Mouse (Mus musculus): ENCODE results near the gene Mrgpra6.

- TF ChIP-seq POLR2A (IDR thresholded peaks at IDR 0.05; ENCODE audit: insufficient read length, low read depth) = no peak
- TF ChIP-seq MAX (IDR thresholded peaks at IDR 0.05; ENCODE audit: low read depth) = no peak
- no peak for TF ChIP-seq USF1 (IDR thresholded peaks at IDR 0.05; ENCODE audit: low read depth)
- no peak for TF ChIP-seq SRF (IDR thresholded peaks at IDR 0.05; ENCODE audit: control insufficient read depth, insufficient read length, low read depth)
- TF ChIP-seq REST (IDR thresholded peaks at IDR 0.05; ENCODE audit: insufficient read depth, insufficient read length) = no peak
- no peak for TF ChIP-seq MYOD1 (IDR thresholded peaks at IDR 0.05; ENCODE audit: control insufficient read depth in 1 of 3, insufficient read length in 2 of 3, low read depth in 2 of 3)
- TF ChIP-seq POLR2AphosphoS2 (IDR thresholded peaks at IDR 0.05; ENCODE audit: insufficient read length, low read depth) = no peak
- TF ChIP-seq CEBPB (IDR thresholded peaks at IDR 0.05; ENCODE audit: insufficient read depth, poor library complexity, severe bottlenecking) = no peak
- TF ChIP-seq E2F4 (IDR thresholded peaks at IDR 0.05; ENCODE audit: insufficient read depth) = no peak
- no peak for TF ChIP-seq MYOG (IDR thresholded peaks at IDR 0.05; ENCODE audit: control insufficient read depth in 1 of 3, insufficient read depth in 1 of 3, insufficient read length in 2 of 3, low read depth in 2 of 3)
- no peak for TF ChIP-seq TCF3 (IDR thresholded peaks at IDR 0.05; ENCODE audit: insufficient read length, low read depth)
Measured at GRCm38 (mm10) chr7:47148298-47148697, 56.4 kb downstream of the Mrgpra6 start.
